Comparison of ENCODE assay signal across 9 mouse cellular contexts in genomic region chr2:145257332-145257731, GRCm38 (mm10).
DNase-seq lines count a peak whose midpoint lies in the region; ATAC-seq lines count a peak whose summit lies in the region.
"Had no signal": no experiment of that assay in that cellular context is flagged by ENCODE, and none has a peak within 500 bp of the region (broad histone marks: within the 10 kb centered on the region; RNA-seq: fewer than 3 reads in every experiment).

No protein-coding gene starts in this region.

- H3K4me3 ChIP-seq in heart, embryonic 15.5 days, result no peak overlapping the region
- H3K4me3 ChIP-seq: layer of hippocampus, adult 2 months had no signal

- no peak overlapping the region for H3K9ac ChIP-seq in heart, embryonic 15.5 days

- H3K9me3 ChIP-seq in heart, embryonic 15.5 days (replicated peaks), result no peaks in the 10 kb centered on the region

- DNase-seq in cerebellum, adult 8-10 months, result peak; percentile 23
- DNase-seq in adrenal gland, postnatal 10 days, result peak; percentile 86
- DNase-seq in lung, adult 18-20 months, result peak; percentile 31 to 32
- DNase-seq in spleen, adult 12 weeks (ENCODE audit: low spot score), result no peak
- DNase-seq in layer of hippocampus, postnatal 14 days (ENCODE audit: low spot score in 2 of 2), result no peak
- DNase-seq in natural killer cell, adult 2 months (ENCODE audit: low spot score in 2 of 2), result no peak

- H3K36me3 ChIP-seq in heart, embryonic 15.5 days, result no peaks in the 10 kb centered on the region

- H3K4me1 ChIP-seq in heart, embryonic 15.5 days (replicated peaks), result 0 out of 2 replicates have a peak, but pooled peaks cover 2% of the 10 kb centered on the region

- no peak overlapping the region for H3K27ac ChIP-seq in heart, embryonic 15.5 days
- H3K27ac ChIP-seq: layer of hippocampus, adult 2 months had no signal

- 27% methylated on average over 3 of the region's 3 CpGs for WGBS in heart, embryonic 15.5 days

- no peak overlapping the region for H3K4me2 ChIP-seq in heart, embryonic 15.5 days

- no peaks in the 10 kb centered on the region for H3K27me3 ChIP-seq in heart, embryonic 15.5 days

- ATAC-seq in cerebellum, adult (ENCODE audit: insufficient number of reproducible peaks, low FRiP score, low TSS enrichment), result no peak
- 0 out of 2 replicates have a peak, but pooled peaks have one; percentile 35 for ATAC-seq in heart, embryonic 15.5 days (replicated peaks; ENCODE audit: insufficient number of reproducible peaks, insufficient read depth, low FRiP score, low read depth)

Comparison
In these comparisons a context has a peak if more than half of its experiments do, and no peak if none do; other contexts are left out.
1. DNase-seq: peak in cerebellum, adult 8-10 months (single experiment), adrenal gland, postnatal 10 days (single experiment) and lung, adult 18-20 months (2 of 2); none in spleen, adult 12 weeks (single experiment), layer of hippocampus, postnatal 14 days (0 of 2) and natural killer cell, adult 2 months (0 of 2).